Mouse (Mus musculus) hindbrain, embryonic 14.5 days (tissue): ENCODE data around the gene Vmn1r121. TPM values are rescaled to one million over a fixed set of nuclear protein-coding genes. Genes with fewer than 3 reads are reported as not detected.
"Not testable (repeated sequence)": the region's sequence is repeated elsewhere in the genome, so short reads cannot be mapped to it uniquely, and the experiment has no call there.

Experiments used
- ATAC-seq: fragments of 200-750 bp; cut with Nextera tagmentation; 2 replicates; pipeline ENCODE4 v1.8.0; 2017; ENCODE audit warnings: moderate number of reproducible peaks, mild to moderate bottlenecking, moderate TSS enrichment, moderate library complexity; ENCODE audit not compliant: low FRiP score
- DNase-seq: peaks from one replicate; pipeline ENCODE4 v3.0.0-alpha.2; 2015; ENCODE audit warnings: low spot score
- H3K27ac ChIP-seq: fragments of 300-500 bp; sonication (generic); 2 replicates; pipeline ENCODE4 v1.5.1; 2014; ENCODE audit warnings: mild to moderate bottlenecking, moderate library complexity
- H3K27me3 ChIP-seq: fragments of 300-500 bp; sonication (generic); 2 replicates; pipeline ENCODE4 v1.6.1; 2014; ENCODE audit warnings: mild to moderate bottlenecking, low read length, mixed read lengths; ENCODE audit not compliant: control insufficient read depth, insufficient read depth
- H3K36me3 ChIP-seq: fragments of 300-500 bp; sonication (generic); replicated peaks from 2 replicates; pipeline ENCODE4 v1.6.1; 2014; ENCODE audit not compliant: control insufficient read depth, insufficient read depth
- H3K4me1 ChIP-seq: fragments of 300-500 bp; sonication (generic); replicated peaks from 2 replicates; pipeline ENCODE4 v1.6.1; 2014; ENCODE audit warnings: antibody characterized with exemption, low read length, mixed read lengths; ENCODE audit not compliant: control insufficient read depth, insufficient read depth
- H3K4me2 ChIP-seq: fragments of 300-500 bp; sonication (generic); replicated peaks from 2 replicates; pipeline ENCODE4 v1.6.1; 2014; ENCODE audit warnings: mild to moderate bottlenecking, moderate library complexity
- H3K4me3 ChIP-seq: fragments of 300-500 bp; sonication (generic); replicated peaks from 2 replicates; pipeline ENCODE4 v1.5.1; 2014; ENCODE audit warnings: mild to moderate bottlenecking, low read length
- H3K9ac ChIP-seq: fragments of 300-500 bp; sonication (generic); 2 replicates; pipeline ENCODE4 v1.6.1; 2014
- H3K9me3 ChIP-seq: fragments of 300-500 bp; sonication (generic); 2 replicates; pipeline ENCODE4 v1.6.1; 2016; ENCODE audit warnings: low read length; ENCODE audit not compliant: control insufficient read depth
- WGBS: fragments of 180-500 bp; shearing (Covaris S2); extraction: QIAGEN DNeasy Blood & Tissue Kit; methylation state at CpG from one replicate; pipeline ENCODE4 v1.1.7; 2014; 5-methylcytosine and 5-hydroxymethylcytosine counted together
- polyA plus RNA-seq: library from polyadenylated mRNA; unstranded; fragments of >200 nt; fragmentation: Nextera tagmentation; extraction: Ambion mirVana; gene quantifications from 2 replicates; pipeline ENCODE4 v1.2.1, GENCODE M21; 2014

Gene Vmn1r121
- not detected in 2 replicates for polyA plus RNA-seq

- H3K4me2 ChIP-seq, H3K9me3 ChIP-seq, H3K27ac ChIP-seq, H3K27me3 ChIP-seq, ATAC-seq, H3K36me3 ChIP-seq, H3K9ac ChIP-seq, H3K4me1 ChIP-seq, H3K4me3 ChIP-seq, DNase-seq: not testable (repeated sequence)
- 75% methylated on average over 4 of the region's 5 CpGs for WGBS
Observed at GRCm38 (mm10) chr7:21098413-21098812, at the start of gene Vmn1r121. Gene Vmn1r121 (minus strand): TSS chr7:21098513.

GRCm38 (mm10) chr7:21134028-21134427 lies 35.7 kb upstream of the Vmn1r121 start, which contains the start of gene Vmn1r122:
Gene Vmn1r122 (minus strand): TSS chr7:21134128.
- 70% methylated on average over 2 of the region's 3 CpGs for WGBS
- not testable (repeated sequence) for DNase-seq, H3K27me3 ChIP-seq, H3K4me3 ChIP-seq, H3K9ac ChIP-seq, H3K4me2 ChIP-seq, H3K4me1 ChIP-seq, H3K36me3 ChIP-seq, H3K9me3 ChIP-seq, H3K27ac ChIP-seq, ATAC-seq

GRCm38 (mm10) chr7:21053684-21054083 lies 44.6 kb downstream of the Vmn1r121 start, which contains the start of gene Vmn1r120:
Gene Vmn1r120 (minus strand): TSS chr7:21053784.
- H3K4me1 ChIP-seq, H3K9ac ChIP-seq, H3K27me3 ChIP-seq, H3K36me3 ChIP-seq, ATAC-seq, H3K4me2 ChIP-seq, H3K9me3 ChIP-seq, H3K4me3 ChIP-seq, DNase-seq, H3K27ac ChIP-seq: not testable (repeated sequence)
- 83% methylated on average over 1 of the region's 1 CpGs for WGBS

Other genes with a start within 250 kb of the Vmn1r121 start
- not detected in 2 replicates for gene Vmn1r116, start 226.3 kb downstream of the Vmn1r121 start, polyA plus RNA-seq
- gene Vmn1r117, start 214.4 kb downstream of the Vmn1r121 start, polyA plus RNA-seq = not detected in 2 replicates
- not detected in 2 replicates for gene Vmn1r118, start 186.2 kb downstream of the Vmn1r121 start, polyA plus RNA-seq
- not detected in 2 replicates for gene Vmn1r119, start 86.1 kb downstream of the Vmn1r121 start, polyA plus RNA-seq
- gene Vmn1r120, start 44.7 kb downstream of the Vmn1r121 start, polyA plus RNA-seq = not detected in 2 replicates
- not detected in 2 replicates for gene Vmn1r122, start 35.6 kb upstream of the Vmn1r121 start, polyA plus RNA-seq
- not detected in 2 replicates for gene Vmn1r123, start 63.7 kb upstream of the Vmn1r121 start, polyA plus RNA-seq
- gene Gm5157, start 91.9 kb upstream of the Vmn1r121 start, polyA plus RNA-seq = not detected in 2 replicates
- gene Vmn1r124, start 162.1 kb upstream of the Vmn1r121 start, polyA plus RNA-seq = not detected in 2 replicates
- gene Vmn1r125, start 173.7 kb upstream of the Vmn1r121 start, polyA plus RNA-seq = not detected in 2 replicates
- not detected in 2 replicates for gene Vmn1r126, start 203.0 kb upstream of the Vmn1r121 start, polyA plus RNA-seq
- not detected in 2 replicates for gene Vmn1r127, start 221.3 kb upstream of the Vmn1r121 start, polyA plus RNA-seq